Mouse (Mus musculus) ES-CJ7 (cell line): ENCODE measurements around the gene Cldn10.

ENCODE experiments used
- DNase-seq: peaks from one replicate; pipeline ENCODE4 v3.0.0; 2011; ENCODE audit warnings: low read depth, low spot score

Gene Cldn10

DNA sequence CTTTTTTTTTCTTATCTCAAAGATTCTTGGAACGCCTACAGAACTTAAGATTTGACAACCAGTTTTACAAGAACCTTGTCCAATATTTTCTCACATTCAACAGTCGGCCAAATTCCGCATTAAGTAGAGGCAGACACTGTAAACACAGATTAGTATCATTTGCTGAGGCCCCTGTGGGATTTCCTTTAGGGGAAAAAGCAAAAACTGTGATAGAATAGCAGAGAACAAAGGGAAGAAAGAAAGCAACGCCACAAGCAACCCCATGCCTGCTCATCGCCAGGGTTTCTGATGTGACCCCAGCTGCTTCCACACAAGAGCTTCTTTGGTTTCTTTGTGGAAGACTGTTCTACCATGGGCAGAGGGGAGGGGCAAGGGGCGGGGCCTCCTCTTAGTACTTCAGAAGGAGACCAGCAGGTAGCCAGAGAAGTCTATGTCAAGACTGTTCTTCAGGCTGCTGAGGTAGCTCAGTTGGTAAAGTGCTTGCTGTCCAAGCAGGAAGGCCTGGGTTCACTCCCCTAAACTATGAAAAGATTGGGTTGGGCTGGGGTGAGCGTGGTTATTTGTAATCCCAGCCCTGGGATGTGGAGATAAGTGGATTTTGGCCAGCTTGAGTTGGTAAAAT is 39.7 kb downstream of the Cldn10 start:
- no peak for DNase-seq

DNA sequence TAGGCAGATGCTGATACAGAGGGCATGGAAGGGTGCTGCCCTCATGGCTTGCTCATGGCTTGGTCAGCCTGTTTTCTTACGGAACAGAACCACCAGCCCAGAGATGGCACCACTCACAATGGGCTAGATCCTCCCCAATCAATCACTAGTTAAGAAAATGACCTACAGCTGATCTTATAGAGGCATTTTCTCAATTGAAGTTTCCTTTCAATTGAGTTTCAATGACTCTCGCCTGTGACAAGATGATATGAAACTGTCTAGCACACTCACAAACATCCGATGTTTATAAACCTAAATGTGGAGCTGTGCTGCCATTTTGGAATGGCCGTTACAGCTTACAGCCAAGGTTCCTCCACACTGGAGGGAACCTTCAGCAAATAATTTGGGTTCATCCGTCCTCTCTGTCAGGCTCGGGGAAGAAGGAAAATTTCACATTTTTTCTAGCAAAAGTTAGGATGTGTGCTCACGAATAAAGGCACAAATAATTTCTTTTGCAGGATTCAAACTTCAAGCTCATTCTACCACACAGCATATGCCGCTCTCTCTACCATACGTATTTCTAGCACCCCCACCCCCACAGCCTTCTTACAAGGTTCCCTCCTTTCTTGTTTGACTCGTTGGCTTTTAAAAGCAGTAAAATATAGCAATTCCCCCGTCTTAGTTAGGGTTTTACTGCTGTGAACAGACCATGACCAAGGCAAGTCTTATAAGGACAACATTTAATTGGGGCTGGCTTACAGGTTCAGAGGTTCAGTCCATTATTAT is 41.8 kb downstream of the Cldn10 start:
- no peak for DNase-seq

DNA sequence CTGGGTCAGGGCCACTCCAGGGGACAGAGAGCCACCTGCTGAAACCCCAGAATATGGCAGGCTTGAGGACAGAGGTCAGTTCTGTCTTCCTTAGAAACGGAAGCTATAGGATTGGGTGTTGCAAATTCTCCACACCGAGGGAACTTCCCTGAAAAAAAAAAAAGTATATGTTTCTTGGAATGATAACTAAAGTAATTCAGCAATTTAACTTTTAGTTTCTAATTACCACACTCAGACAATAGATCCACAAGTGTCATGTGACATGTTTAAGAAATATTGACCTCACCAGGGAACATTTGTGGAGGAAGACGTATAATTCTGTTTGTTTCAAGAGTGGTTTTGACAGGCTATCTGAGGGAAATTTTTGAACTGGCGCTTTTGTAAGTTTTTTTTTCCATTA is 43.9 kb downstream of the Cldn10 start:
- no peak for DNase-seq

DNA sequence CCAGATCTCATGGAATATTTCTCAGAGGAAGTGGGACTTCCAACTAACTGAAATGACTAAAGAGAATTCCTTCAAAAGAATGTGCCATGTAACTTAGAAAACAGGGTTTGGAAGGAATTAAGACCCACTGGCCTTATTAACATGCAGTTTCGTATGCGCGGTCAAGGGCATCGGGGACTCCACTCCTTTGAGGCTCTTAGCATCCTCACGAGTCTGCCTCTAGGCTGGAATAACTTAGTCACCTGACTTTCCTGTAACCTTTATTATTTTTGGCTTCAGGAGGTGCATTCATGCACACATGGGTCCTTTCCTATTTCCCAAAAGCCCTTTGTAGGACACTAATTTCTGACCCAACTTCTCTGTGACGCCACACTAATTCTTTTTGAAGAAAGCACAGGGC is 45.5 kb downstream of the Cldn10 start:
- DNase-seq: no peak

DNA sequence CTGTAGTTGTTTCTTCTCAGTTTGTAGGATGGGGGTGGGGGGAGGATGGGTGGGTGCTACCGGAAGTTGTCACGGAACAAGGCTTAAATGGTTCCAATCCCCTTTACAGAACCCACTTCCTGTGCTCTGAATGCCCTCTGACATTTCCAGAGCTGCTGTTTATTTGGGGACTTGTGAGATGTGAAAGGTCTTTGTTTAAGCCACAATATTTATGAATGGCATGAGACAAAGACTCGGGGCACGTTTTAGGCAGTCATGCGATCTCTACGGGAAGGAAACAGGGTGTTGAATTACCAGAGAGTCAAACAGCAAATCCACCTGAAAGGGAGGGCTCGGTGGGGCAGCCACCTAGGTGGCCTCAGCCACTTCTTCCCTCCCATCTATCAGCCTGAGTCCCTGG is 46.6 kb downstream of the Cldn10 start:
- no peak for DNase-seq

DNA sequence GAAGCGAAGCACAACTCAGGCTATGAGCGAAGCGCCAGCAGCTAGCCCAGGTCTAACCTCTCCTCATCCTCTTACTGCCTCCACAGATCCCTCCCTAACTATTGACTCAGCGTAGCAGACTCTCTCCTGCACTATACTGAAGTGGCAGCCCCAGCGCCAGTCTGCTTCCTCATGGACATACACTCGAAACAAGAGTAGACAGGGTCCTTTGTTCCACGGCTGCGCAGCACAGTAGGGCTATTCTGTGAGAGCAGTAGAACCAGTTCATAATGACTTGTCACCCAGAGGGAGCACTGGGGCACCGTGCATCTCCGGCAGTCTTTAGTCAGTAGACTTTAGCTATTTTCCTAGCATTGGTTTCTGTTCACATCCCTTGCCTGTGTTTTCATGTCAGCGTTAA is 48.4 kb downstream of the Cldn10 start:
- DNase-seq: no peak

- no peak for DNase-seq
Measured at GRCm38 (mm10) chr14:118836754-118837153, 49.0 kb downstream of the Cldn10 start.

DNA sequence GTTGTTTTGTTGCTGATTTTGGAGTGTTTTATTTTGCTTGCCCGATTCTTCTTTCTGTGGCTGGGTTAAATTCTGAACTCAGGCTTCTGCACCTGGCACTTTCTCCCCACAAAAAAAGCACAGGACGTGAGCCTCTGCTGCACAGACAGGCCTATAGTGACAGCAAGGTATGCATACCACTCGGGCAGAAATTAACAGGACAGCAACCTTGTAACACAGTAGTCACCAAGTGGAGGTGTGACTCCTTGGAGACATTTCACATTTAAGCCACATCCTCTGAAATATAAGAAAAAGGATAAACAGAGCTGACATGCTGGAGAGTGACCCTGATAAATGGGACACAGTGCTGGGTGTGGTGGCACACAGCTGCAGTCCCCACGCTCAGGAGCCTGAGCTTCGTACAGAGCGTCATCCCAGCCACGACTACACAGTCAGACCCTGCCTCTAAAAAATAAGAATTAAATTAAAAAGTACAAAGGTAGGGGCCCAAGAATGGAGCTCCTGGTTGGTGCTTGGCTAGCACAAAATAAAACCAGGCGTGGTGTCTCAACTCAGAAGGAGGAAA is 50.9 kb downstream of the Cldn10 start:
- DNase-seq: no peak

- DNase-seq: no peak
Measured at GRCm38 (mm10) chr14:118839416-118839815, 51.7 kb downstream of the Cldn10 start.

GRCm38 (mm10) chr14:118840027-118840426 is 52.3 kb downstream of the Cldn10 start:
- no peak for DNase-seq

GRCm38 (mm10) chr14:118842353-118842752 is 54.6 kb downstream of the Cldn10 start:
- no peak for DNase-seq

DNA sequence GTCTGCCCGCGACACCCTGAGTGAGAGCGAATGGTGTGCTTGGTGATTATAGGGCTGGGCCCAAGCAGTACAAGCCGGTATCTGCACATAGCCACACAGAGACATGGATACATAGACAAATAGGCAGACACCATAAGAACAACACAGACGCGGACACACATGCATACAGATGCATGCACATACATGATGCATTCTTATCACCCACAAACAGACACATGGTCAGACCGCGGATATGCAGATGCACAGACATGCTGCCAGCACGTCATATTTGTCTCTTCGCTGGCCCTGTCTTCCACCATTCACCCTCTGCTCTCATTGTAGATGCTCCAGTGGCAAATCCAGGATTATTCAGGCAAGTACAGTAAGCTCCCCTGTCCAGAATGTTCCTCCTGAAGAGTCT is 59.1 kb downstream of the Cldn10 start:
- no peak for DNase-seq

DNA sequence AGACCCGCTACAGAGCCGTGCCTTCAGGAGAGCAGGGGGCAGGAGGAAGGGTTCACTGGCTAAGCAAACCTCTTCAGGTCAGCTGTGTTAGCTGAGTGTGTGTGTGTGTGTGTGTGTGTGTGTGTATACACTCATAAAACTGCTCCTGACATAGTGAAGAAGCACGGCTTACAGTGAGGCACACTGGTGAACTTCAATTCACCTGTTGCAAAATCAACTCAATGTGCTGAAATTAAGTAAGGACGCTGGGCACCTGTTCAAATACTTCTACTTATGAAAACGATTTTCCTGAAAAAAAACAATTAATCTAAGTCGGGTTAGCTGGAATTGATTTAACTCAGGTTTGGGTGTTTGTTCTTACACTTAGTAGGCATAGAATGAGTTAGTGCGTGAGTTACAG is 60.5 kb downstream of the Cldn10 start:
- no peak for DNase-seq

- no peak for DNase-seq
Measured at GRCm38 (mm10) chr14:118850011-118850695, 62.4 kb downstream of the Cldn10 start.

- no peak for DNase-seq
Measured at GRCm38 (mm10) chr14:118850696-118851035, 63.0 kb downstream of the Cldn10 start.

GRCm38 (mm10) chr14:118851496-118852107 is 63.9 kb downstream of the Cldn10 start:
- no peak for DNase-seq

- peak; percentile 8 for DNase-seq
Measured at GRCm38 (mm10) chr14:118854371-118855114, 66.8 kb downstream of the Cldn10 start.

DNA sequence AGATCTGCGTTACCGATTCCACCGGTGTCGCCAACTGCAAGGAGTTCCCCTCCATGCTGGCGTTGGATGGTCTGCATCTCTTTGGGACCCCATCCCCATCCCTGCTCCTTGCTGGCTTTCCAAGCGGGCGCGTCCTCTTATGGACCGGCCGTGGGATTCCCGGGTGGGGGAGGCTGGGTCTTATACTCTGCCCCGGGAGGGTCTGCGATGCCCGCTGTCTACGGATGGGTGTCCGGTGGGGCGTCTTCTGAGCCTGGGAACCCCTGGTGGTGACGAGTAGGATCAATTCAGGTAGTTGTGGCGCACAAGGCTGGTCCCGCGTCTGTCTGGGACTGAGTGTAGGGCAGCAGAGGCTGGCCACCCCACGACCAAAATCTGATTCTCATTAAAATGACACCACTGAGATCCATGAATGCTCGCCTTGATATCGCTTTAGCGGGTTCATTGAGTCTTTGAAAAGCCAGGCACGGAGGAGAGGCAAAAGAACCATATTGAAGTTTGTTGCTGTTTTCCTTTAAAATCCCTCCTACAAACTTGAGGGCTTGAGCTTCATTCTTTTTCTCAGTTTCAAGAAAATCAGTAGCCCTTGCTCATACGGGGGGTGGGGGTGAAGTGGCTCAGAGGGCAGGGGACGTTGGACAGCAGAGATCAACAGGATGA is 67.6 kb downstream of the Cldn10 start:
- DNase-seq: peak; percentile 16

GRCm38 (mm10) chr14:118856563-118856962 is 68.9 kb downstream of the Cldn10 start:
- no peak for DNase-seq

DNA sequence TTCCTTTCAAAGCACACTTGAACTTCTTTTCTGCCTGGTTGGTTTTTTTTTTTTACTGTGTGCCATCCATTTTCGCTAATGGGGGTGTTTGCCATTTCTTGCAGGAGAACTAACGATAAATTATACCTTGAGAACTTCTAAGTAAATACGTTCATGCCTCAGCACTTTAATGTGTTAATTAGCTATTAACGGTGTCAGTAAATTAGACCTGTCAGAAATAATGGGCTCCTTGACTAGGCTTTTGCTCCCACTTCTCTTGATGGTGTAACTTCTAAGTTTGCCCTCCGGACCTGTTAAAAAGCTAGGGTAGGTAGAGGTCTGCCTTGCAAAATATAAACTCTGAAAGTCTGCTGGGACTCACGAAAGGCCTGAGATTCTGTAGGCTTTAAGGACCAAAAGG is 70.6 kb downstream of the Cldn10 start:
- no peak for DNase-seq

DNA sequence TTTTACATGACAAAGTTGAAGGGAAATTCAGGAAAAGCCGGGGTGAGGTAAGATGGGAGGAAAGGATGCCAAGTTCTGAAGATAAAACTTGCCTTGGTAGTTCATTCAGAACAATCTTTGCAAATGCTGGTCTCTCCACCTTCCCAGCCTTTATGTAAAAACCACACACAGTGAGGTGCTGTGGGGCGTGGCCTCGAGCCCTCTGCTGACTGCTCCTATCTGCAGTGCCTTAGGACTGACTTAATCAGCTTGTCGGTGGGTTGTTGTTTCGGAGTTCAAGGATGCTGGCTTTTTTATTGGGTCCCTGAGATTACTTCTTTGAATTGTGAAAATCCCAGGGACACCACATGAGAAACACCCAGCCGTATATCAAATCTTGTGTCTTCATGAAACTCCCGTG is 74.5 kb downstream of the Cldn10 start:
- DNase-seq: no peak
